Mouse (Mus musculus) intestine, postnatal 0 days (tissue): Measurements from ENCODE around the gene Pld2. TPM values are rescaled to one million over a fixed set of nuclear protein-coding genes. Genes with fewer than 3 reads are reported as not detected.
A peak's percentile ranks its signal among the peaks of the same experiment; 100 is the strongest.

Experiments used
- ATAC-seq: fragments of 200-750 bp; cut with Nextera tagmentation; 2 replicates; pipeline ENCODE4 v1.8.0; 2017; ENCODE audit warnings: mild to moderate bottlenecking, moderate TSS enrichment, moderate library complexity
- H3K27ac ChIP-seq: fragments of 300-500 bp; sonication (generic); 2 replicates; pipeline ENCODE4 v1.5.1; 2014; ENCODE audit warnings: mild to moderate bottlenecking, low read depth, low read length, moderate library complexity
- H3K27me3 ChIP-seq: fragments of 300-500 bp; sonication (generic); replicated peaks from 2 replicates; pipeline ENCODE4 v1.6.1; 2014; ENCODE audit warnings: low read length, mixed read lengths; ENCODE audit not compliant: control insufficient read depth, insufficient read depth
- H3K36me3 ChIP-seq: fragments of 300-500 bp; sonication (generic); 2 replicates; pipeline ENCODE4 v1.6.1; 2014; ENCODE audit warnings: mild to moderate bottlenecking, moderate library complexity; ENCODE audit not compliant: control insufficient read depth, insufficient read depth
- H3K4me1 ChIP-seq: fragments of 300-500 bp; sonication (generic); replicated peaks from 2 replicates; pipeline ENCODE4 v1.6.1; 2014; ENCODE audit warnings: antibody characterized with exemption, low read length, mixed read lengths; ENCODE audit not compliant: control insufficient read depth, insufficient read depth
- H3K4me2 ChIP-seq: fragments of 300-500 bp; sonication (generic); replicated peaks from 2 replicates; pipeline ENCODE4 v1.6.1; 2014; ENCODE audit warnings: low read depth, mild to moderate bottlenecking, moderate library complexity
- H3K4me3 ChIP-seq: fragments of 300-500 bp; sonication (generic); 2 replicates; pipeline ENCODE4 v1.5.1; 2014; ENCODE audit warnings: low read depth, low read length
- H3K9ac ChIP-seq: fragments of 300-500 bp; sonication (generic); 2 replicates; pipeline ENCODE4 v1.6.1; 2014; ENCODE audit warnings: mild to moderate bottlenecking, low read depth, low read length
- H3K9me3 ChIP-seq: fragments of 300-500 bp; sonication (generic); 2 replicates; pipeline ENCODE4 v1.6.1; 2016; ENCODE audit warnings: mixed run types; ENCODE audit not compliant: control insufficient read depth
- CTCF ChIP-seq: sonication (generic); IDR thresholded peaks from 2 replicates; pipeline ENCODE4 v1.5.1; 2016; ENCODE audit warnings: low read depth, mild to moderate bottlenecking, control low read depth, antibody characterized with exemption, moderate library complexity
- WGBS: fragments of 180-500 bp; shearing (Covaris S2); extraction: QIAGEN DNeasy Blood & Tissue Kit; methylation state at CpG from one replicate; pipeline ENCODE4 v1.1.7; 2014; 5-methylcytosine and 5-hydroxymethylcytosine counted together
- polyA plus RNA-seq: library from polyadenylated mRNA; unstranded; fragments of >200 nt; fragmentation: Nextera tagmentation; extraction: Ambion mirVana; gene quantifications from 2 replicates; pipeline ENCODE4 v1.2.1, GENCODE M21; 2015

Pld2 gene
- polyA plus RNA-seq, 1 experiment from 2014 or later: 5.9 TPM

DNA sequence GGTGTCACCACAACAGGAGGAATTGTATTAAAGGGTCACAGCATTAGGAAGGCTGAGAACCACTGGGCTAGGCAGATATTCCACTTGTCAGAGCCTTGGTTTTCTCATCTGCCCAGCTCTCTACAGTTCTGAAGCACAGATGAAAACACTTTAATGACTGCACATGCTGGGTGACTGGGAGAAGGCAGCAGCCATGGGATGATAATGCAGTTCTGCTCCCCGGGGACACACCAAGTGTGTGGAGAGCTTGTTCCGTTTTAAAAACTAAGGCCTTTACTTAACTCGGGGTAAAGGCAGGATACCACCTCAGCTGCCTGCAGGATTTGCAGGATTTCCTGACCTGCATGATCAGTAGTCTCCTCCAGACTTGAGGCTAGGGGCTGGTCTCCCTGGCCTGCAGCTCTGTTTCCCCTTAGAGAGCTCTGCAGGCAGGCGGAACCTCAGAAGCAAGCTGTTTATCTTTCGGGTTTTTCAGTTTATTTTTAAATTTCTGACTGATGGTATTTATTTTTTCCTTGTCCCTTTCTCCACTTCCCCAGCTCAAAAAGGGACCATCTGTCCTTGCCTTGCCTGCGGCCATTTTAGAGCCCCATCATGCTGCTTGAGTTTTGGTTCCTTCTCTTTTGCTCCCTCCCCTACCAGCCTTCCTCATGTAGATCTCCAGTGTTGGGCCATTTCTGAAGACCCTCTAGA is 43.3 kb downstream of the Pld2 start:
- no peak for ATAC-seq
- H3K9me3 ChIP-seq: no peaks in the 10 kb centered on the region
- peaks cover 16% of the 10 kb centered on the region for H3K4me1 ChIP-seq
- no peak for TF ChIP-seq CTCF
- no peak overlapping the region for H3K27ac ChIP-seq
- no peaks in the 10 kb centered on the region for H3K27me3 ChIP-seq
- 50% methylated on average over 6 of the region's 6 CpGs for WGBS
- H3K36me3 ChIP-seq: no peaks in the 10 kb centered on the region
- H3K4me2 ChIP-seq: no peak overlapping the region
- H3K4me3 ChIP-seq: no peak overlapping the region
- no peak overlapping the region for H3K9ac ChIP-seq

DNA sequence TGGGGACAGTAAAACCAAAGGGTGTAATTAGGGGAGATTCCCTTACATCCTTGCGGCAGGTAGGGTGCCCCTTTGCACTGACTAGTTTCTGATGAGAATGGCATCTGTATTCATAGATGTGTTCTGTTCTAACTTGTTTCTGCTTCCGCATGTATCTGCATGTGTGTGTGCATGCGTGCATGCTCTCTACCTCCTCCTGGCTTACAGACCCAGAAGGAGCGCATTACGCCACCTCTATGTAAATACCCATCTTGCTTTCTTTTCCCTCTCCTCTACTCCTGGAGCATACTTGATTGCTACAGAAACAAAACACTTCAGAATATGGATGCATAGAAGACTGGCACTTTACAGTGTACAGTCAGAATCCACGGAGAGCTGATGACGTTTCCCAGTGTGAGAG is 43.9 kb downstream of the Pld2 start:
- WGBS: 86% methylated on average over 7 of the region's 7 CpGs
- H3K36me3 ChIP-seq: no peaks in the 10 kb centered on the region
- no peak overlapping the region for H3K9ac ChIP-seq
- ATAC-seq: no peak
- no peak overlapping the region for H3K27ac ChIP-seq
- no peaks in the 10 kb centered on the region for H3K27me3 ChIP-seq
- no peak overlapping the region for H3K4me2 ChIP-seq
- no peak overlapping the region for H3K4me3 ChIP-seq
- peaks cover 9% of the 10 kb centered on the region; the same call in 1 of the 2 replicates for H3K4me1 ChIP-seq
- peak; percentile 53 for TF ChIP-seq CTCF
- H3K9me3 ChIP-seq: no peaks in the 10 kb centered on the region

DNA sequence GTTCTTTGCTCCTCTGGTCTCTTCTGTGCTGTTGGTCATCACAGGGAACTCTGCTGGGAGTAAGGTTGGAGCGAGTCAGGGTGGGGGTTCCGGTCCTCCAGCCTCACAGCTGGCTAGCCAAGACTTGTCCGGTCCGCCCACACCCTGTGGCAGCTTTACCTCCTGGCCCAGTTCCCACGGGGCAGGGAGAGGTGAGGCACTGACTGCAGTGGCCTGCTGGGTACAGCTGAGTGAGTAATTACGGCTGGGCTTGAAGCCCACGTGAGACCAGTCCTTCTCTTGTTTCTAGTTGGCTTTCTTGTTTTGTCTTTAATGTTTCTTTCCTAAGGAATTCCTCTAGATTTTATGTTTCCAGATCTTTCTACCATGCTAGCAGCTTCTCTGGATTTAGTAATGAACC is 45.6 kb downstream of the Pld2 start:
- no peak overlapping the region for H3K9ac ChIP-seq
- no peak for ATAC-seq
- WGBS: 53% methylated on average over 7 of the region's 7 CpGs
- H3K36me3 ChIP-seq: no peaks in the 10 kb centered on the region
- H3K27me3 ChIP-seq: no peaks in the 10 kb centered on the region
- no peak overlapping the region for H3K4me2 ChIP-seq
- no peak overlapping the region for H3K4me3 ChIP-seq
- H3K27ac ChIP-seq: no peak overlapping the region
- TF ChIP-seq CTCF: no peak
- no peaks in the 10 kb centered on the region for H3K9me3 ChIP-seq
- 0 out of 2 replicates have a peak, but pooled peaks cover 8% of the 10 kb centered on the region for H3K4me1 ChIP-seq

DNA sequence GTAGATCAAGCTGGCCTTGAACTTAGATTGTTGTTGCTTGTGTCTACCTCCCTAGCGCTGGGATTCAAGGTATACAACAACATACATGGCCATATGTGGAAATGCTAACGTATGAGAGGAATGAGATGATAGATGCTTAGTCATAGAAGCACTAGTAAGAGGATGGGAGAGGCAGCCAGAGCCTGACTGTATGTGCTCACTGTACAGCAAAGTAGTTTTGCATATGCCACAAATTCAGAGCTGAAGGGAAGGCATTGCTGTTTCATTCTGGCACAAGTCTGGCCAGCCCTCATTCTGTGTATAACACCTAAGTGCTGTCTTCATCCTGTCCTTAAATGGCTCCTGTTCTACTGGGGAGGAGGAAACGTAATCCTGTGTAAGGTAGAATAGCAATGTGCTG is 46.4 kb downstream of the Pld2 start:
- no peaks in the 10 kb centered on the region for H3K27me3 ChIP-seq
- WGBS: 60% methylated on average over 3 of the region's 3 CpGs
- 0 out of 2 replicates have a peak, but pooled peaks cover 8% of the 10 kb centered on the region for H3K4me1 ChIP-seq
- TF ChIP-seq CTCF: no peak
- no peak overlapping the region for H3K9ac ChIP-seq
- no peak overlapping the region for H3K4me2 ChIP-seq
- H3K9me3 ChIP-seq: no peaks in the 10 kb centered on the region
- ATAC-seq: no peak
- no peak overlapping the region for H3K27ac ChIP-seq
- H3K4me3 ChIP-seq: no peak overlapping the region
- no peaks in the 10 kb centered on the region for H3K36me3 ChIP-seq

DNA sequence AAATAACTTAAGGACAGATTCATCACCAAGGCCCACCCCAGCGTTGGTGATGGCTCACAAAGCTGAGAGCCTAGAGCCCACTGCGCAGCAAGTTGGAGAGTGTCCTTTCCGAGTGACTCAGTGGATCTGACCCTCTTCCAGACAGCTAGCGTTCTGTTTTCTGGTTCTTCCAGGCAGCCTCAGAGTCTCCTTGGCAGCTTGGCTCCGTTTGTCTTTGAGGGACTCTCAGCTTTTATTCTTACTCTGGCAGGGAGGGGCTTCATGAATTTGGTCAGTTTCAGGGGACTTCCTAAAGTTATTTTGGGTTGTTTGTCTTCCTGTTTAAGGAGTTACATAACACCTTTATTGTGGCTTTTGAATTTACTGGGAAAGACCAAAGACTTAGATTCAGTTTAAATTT is 47.1 kb downstream of the Pld2 start:
- H3K27ac ChIP-seq: no peak overlapping the region
- no peak for TF ChIP-seq CTCF
- 0 out of 2 replicates have a peak, but pooled peaks cover 8% of the 10 kb centered on the region for H3K4me1 ChIP-seq
- H3K9ac ChIP-seq: no peak overlapping the region
- no peak overlapping the region for H3K4me3 ChIP-seq
- H3K4me2 ChIP-seq: no peak overlapping the region
- H3K36me3 ChIP-seq: no peaks in the 10 kb centered on the region
- no peaks in the 10 kb centered on the region for H3K27me3 ChIP-seq
- H3K9me3 ChIP-seq: no peaks in the 10 kb centered on the region
- 70% methylated on average over 5 of the region's 5 CpGs for WGBS
- ATAC-seq: no peak

DNA sequence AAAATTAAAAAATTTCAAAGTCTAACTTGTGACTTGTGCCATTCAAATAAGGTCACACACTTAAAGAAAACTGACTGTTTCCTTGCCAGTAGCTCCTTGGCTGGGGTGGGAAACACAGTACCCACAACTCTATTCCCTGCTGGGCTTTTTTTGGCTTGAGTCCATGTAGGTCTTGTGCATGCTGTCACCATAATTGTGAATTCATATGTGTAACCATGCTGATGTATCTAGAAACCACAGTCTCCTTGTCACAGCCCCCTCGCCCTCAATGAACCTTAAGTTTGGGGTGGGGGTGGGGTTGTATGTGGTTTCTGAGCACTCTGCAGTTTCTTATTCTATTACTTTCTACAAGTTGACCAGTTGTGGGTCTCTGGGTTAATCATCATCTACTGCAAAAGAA is 51.9 kb downstream of the Pld2 start:
- peaks cover 11% of the 10 kb centered on the region for H3K4me1 ChIP-seq

More for the DNA sequence above, 51.9 kb downstream of the Pld2 start:
- H3K27me3 ChIP-seq: no peaks in the 10 kb centered on the region
- H3K36me3 ChIP-seq: no peaks in the 10 kb centered on the region; the same call in 1 of the 2 replicates
- ATAC-seq: no peak
- no peak overlapping the region for H3K27ac ChIP-seq
- H3K4me3 ChIP-seq: no peak overlapping the region
- no peaks in the 10 kb centered on the region for H3K9me3 ChIP-seq
- no peak overlapping the region for H3K4me2 ChIP-seq
- TF ChIP-seq CTCF: no peak
- WGBS: 94% methylated on average over 1 of the region's 1 CpGs
- H3K9ac ChIP-seq: no peak overlapping the region
